Mouse (Mus musculus) hindbrain, postnatal 0 days (tissue): ENCODE measurements around the gene Tmem259. TPM values are rescaled to one million over a fixed set of nuclear protein-coding genes. Genes with fewer than 3 reads are reported as not detected.

Experiments used
- ATAC-seq: fragments of 200-750 bp; cut with Nextera tagmentation; 2 replicates; pipeline ENCODE4 v1.8.0; 2017; ENCODE audit warnings: mild to moderate bottlenecking, moderate TSS enrichment, moderate library complexity
- DNase-seq: peaks from one replicate; pipeline ENCODE4 v3.0.0-alpha.2; 2015; ENCODE audit warnings: low spot score
- H3K27ac ChIP-seq: fragments of 300-500 bp; sonication (generic); 2 replicates; pipeline ENCODE4 v1.5.1; 2014; ENCODE audit warnings: mild to moderate bottlenecking
- H3K27me3 ChIP-seq: fragments of 300-500 bp; sonication (generic); 2 replicates; pipeline ENCODE4 v1.6.1; 2014; ENCODE audit warnings: low read length, mixed read lengths; ENCODE audit not compliant: insufficient read depth
- H3K36me3 ChIP-seq: fragments of 300-500 bp; sonication (generic); 2 replicates; pipeline ENCODE4 v1.6.1; 2014; ENCODE audit warnings: low read length, mixed read lengths; ENCODE audit not compliant: insufficient read depth
- H3K4me1 ChIP-seq: fragments of 300-500 bp; sonication (generic); 2 replicates; pipeline ENCODE4 v1.6.1; 2014; ENCODE audit warnings: antibody characterized with exemption, low read length, mixed read lengths; ENCODE audit not compliant: insufficient read depth
- H3K4me2 ChIP-seq: fragments of 300-500 bp; sonication (generic); 2 replicates; pipeline ENCODE4 v1.6.1; 2014; ENCODE audit warnings: low read depth, mild to moderate bottlenecking, low read length, moderate library complexity, mixed read lengths
- H3K4me3 ChIP-seq: fragments of 300-500 bp; sonication (generic); 2 replicates; pipeline ENCODE4 v1.5.1; 2014; ENCODE audit warnings: low read length
- H3K9ac ChIP-seq: fragments of 300-500 bp; sonication (generic); replicated peaks from 2 replicates; pipeline ENCODE4 v1.6.1; 2014; ENCODE audit warnings: mild to moderate bottlenecking, low read length, moderate library complexity, mixed read lengths
- H3K9me3 ChIP-seq: fragments of 300-500 bp; sonication (generic); 2 replicates; pipeline ENCODE4 v1.6.1; 2016; ENCODE audit warnings: low read length, mixed read lengths
- CTCF ChIP-seq: IDR thresholded peaks from 2 replicates; pipeline ENCODE4 v1.5.1; 2016; ENCODE audit warnings: antibody characterized with exemption, control low read depth, low read depth
- WGBS: fragments of 180-500 bp; shearing (Covaris S2); extraction: QIAGEN DNeasy Blood & Tissue Kit; methylation state at CpG from one replicate; pipeline ENCODE4 v1.1.7; 2014; 5-methylcytosine and 5-hydroxymethylcytosine counted together
- polyA plus RNA-seq: library from polyadenylated mRNA; unstranded; fragments of >200 nt; fragmentation: Nextera tagmentation; extraction: Ambion mirVana; gene quantifications from 2 replicates; pipeline ENCODE4 v1.2.1, GENCODE M21; 2015
- total RNA-seq: library from RNA; depleted of rRNA; stranded (reverse); fragments of >200 nt; gene quantifications from 2 replicates; pipeline ENCODE4 v1.2.3, GENCODE M21; 2014

Tmem259 gene
- total and polyA plus RNA-seq, 2 experiments from 2014 or later = 25.6 to 179 TPM

DNA sequence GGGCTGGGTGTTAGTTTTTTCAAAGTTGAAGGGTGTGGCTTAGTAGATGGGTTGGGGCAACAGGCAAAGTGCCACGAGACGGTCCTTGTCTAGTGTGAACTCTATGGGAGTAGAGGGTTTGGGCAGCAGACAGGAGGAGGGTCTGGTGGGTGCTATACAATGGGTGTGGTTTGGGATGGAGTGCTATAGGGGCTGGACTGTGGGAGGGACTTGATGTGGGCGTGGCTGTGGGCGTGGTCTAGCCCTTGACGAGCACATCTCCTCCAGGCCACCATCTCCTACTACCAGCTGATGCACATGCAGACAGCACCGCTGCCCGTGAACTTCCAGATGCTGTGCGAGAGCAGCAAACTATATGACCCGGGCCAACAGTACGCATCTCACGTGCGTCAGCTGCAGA, 41.8 kb upstream of the Tmem259 start:
- Histone ChIP-seq H3K4me1 (no peaks in the 10 kb centered on the region), H3K9ac (no peak overlapping the region), H3K9me3 (no peaks in the 10 kb centered on the region), H3K4me3 (no peak overlapping the region), H3K27ac (no peak overlapping the region), H3K27me3 (no peaks in the 10 kb centered on the region), H3K36me3 (no peaks in the 10 kb centered on the region), H3K4me2 (no peak overlapping the region)
- DNase-seq = no peak
- WGBS = 61% methylated on average over 12 of the region's 12 CpGs
- no peak for TF ChIP-seq CTCF
- ATAC-seq = no peak

DNA sequence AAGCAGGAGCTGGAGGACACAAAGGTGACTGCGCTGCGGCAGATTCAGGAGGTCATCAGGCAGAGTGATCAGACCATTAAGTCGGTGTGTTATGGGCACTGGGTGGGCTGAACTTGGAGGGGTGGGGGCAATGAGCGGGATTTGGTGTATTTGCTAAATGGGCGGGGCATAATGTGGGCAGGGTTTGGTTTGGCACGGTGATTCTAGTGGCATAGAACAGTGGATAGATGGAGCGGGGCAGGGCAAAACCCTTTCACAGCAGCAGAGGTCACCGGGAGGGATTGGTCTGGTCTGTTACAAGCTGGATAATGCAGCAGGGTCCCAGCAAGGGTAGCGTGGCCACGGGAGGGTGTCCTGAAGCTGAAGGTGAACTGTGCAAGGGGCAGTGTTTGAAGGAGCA, 41.3 kb upstream of the Tmem259 start:
- DNase-seq = no peak
- no peaks in the 10 kb centered on the region for H3K4me1 ChIP-seq
- 78% methylated on average over 10 of the region's 10 CpGs for WGBS
- H3K27ac ChIP-seq = no peak overlapping the region
- H3K4me2 ChIP-seq = no peak overlapping the region
- no peak for ATAC-seq
- H3K4me3 ChIP-seq = no peak overlapping the region
- TF ChIP-seq CTCF = no peak
- no peaks in the 10 kb centered on the region for H3K36me3 ChIP-seq
- H3K27me3 ChIP-seq = no peaks in the 10 kb centered on the region
- H3K9me3 ChIP-seq = no peaks in the 10 kb centered on the region
- H3K9ac ChIP-seq = no peak overlapping the region

DNA sequence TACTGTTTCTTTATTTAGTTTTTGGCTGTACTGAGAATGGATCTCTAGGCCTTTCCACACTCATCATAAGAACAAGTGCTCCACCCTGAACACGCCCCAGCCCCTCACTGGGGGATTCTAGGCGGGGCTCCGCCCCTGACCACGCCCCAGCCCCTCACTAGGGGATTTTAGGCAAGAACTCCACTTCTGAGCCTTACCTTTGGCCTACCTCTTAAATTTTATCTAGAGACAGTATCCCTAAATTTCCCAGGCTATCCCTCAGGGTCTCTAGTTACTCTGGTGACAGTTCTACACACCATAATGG, 40.9 kb upstream of the Tmem259 start:
- no peak for TF ChIP-seq CTCF
- WGBS = 44% methylated on average over 4 of the region's 4 CpGs

DNA sequence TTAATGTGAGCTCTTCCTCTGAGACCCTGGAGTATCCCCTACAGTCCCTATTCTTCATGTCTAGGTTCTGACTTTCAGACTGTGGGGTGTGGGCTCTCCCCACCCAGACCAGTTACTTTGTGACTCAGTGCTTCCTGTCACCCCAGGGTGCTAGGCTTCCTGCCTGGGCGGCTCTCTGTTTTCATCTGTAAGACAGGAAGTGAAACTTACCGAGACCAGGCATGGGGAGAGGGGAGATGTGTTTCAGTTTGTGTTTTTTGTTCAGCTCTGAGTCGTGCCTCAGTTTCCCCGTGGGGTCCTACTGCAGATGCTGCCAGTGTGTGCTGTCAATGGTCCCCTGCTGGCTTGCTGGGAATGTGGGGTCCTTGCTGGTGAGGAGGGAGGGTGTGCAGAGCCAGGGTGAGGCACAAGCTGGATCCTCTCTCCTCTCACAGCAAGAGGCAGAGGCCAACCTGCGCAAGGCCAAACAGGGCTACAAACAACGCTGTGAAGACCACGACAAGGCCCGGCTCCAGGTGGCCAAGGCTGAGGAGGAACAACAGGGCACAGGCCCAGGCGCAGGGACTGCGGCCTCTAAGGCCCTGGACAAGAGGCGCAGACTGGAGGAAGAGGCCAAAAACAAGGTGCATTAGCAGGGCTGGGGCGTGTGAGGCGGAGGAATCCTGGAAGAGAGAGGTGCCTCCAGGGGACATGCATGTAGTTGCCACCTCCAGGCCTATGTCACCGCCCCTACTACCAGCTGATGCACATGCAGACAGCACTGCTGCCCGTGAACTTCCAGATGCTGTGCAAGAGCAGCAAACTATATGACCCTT, 40.3 kb upstream of the Tmem259 start:
- H3K27me3 ChIP-seq = no peaks in the 10 kb centered on the region; the same call in 1 of the 2 replicates
- no peaks in the 10 kb centered on the region for H3K9me3 ChIP-seq
- no peak for TF ChIP-seq CTCF
- no peak overlapping the region for H3K27ac ChIP-seq
- DNase-seq (no peak), ATAC-seq (no peak)
- H3K36me3 ChIP-seq = no peaks in the 10 kb centered on the region
- no peak overlapping the region for H3K4me2 ChIP-seq
- 69% methylated on average over 15 of the region's 15 CpGs for WGBS
- no peaks in the 10 kb centered on the region for H3K4me1 ChIP-seq
- H3K9ac ChIP-seq = no peak overlapping the region
- H3K4me3 ChIP-seq = no peak overlapping the region

More for the DNA sequence above, 40.9 kb upstream of the Tmem259 start:
- no peaks in the 10 kb centered on the region for H3K4me1 ChIP-seq
- H3K36me3 ChIP-seq = no peaks in the 10 kb centered on the region
- no peak overlapping the region for H3K4me2 ChIP-seq
- no peaks in the 10 kb centered on the region for H3K9me3 ChIP-seq
- DNase-seq (no peak), ATAC-seq (no peak)
- H3K27ac ChIP-seq = no peak overlapping the region
- no peaks in the 10 kb centered on the region; the same call in 1 of the 2 replicates for H3K27me3 ChIP-seq
- H3K9ac ChIP-seq = no peak overlapping the region
- no peak overlapping the region for H3K4me3 ChIP-seq

DNA sequence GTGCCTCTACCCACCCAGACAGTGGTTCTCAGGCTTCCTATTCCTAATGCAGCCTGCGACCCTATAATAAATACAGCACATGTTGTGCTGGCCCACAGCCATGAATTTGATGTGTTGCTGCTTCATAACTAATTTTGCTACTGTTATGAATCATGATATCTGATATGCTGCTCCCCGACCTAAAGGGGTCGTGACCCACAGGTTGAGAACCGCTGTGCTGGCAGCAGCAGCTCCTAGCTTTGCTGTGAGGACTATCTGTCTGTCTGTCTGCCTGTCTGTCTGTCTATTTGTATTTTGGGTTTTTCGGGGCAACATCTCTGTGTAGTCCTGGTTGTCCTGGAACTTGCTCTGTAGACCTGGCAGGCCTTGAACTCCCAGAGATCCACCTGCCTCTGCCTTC, 39.6 kb upstream of the Tmem259 start:
- Histone ChIP-seq H3K36me3 (no peaks in the 10 kb centered on the region), H3K9ac (no peak overlapping the region), H3K27ac (no peak overlapping the region), H3K27me3 (peaks cover under 1% of the 10 kb centered on the region; the same call in 1 of the 2 replicates), H3K4me2 (no peak overlapping the region), H3K4me1 (no peaks in the 10 kb centered on the region), H3K4me3 (no peak overlapping the region), H3K9me3 (no peaks in the 10 kb centered on the region)
- no peak for ATAC-seq
- no peak for DNase-seq
- no peak for TF ChIP-seq CTCF
- 72% methylated on average over 5 of the region's 5 CpGs for WGBS

DNA sequence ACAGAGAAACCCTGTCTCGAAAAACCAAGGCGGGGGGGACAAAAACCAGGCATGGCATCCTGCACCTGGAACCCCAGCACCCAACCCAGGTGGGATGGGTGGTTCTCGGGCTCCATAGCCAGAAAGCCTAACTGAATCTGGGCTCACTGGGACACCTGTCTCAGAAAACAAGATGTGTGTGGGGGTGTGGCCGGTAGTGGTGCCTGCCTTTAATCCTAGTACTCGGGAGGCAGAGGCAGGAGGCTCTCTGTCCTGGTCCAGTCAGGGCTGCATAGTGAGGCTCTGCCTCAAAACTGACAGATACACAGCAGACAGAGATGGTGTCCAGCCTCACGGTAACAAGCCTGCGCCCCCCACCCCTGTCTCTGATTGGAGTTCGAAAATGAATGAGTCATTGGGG, 38.7 kb upstream of the Tmem259 start:
- Histone ChIP-seq H3K27ac (no peak overlapping the region), H3K9me3 (no peaks in the 10 kb centered on the region), H3K4me3 (no peak overlapping the region), H3K4me1 (no peaks in the 10 kb centered on the region), H3K4me2 (no peak overlapping the region), H3K36me3 (no peaks in the 10 kb centered on the region), H3K27me3 (peaks cover 4% of the 10 kb centered on the region; the same call in 1 of the 2 replicates), H3K9ac (no peak overlapping the region)
- 90% methylated on average over 8 of the region's 8 CpGs for WGBS
- no peak for ATAC-seq
- no peak for DNase-seq
- TF ChIP-seq CTCF = no peak

DNA sequence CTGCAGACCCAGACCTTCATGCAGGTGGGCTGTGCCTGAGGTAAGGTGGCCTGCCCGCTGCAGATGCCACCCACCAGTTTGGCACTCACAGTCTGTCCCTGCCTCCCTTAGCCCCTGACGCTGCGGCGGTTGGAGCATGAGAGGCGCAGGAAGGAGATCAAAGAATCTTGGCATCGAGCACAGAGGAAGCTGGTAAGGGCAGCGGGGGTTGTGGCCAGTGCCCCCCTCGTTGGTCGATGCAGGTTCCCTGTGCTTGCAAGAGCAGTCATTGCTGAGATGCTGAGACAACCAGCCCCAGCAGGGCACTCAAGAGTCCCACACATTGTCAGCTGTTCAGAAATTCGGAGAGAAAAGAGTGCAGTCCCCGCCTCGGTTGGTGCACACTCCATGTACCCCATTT, 38.0 kb upstream of the Tmem259 start:
- H3K4me3 ChIP-seq = no peak overlapping the region
- H3K36me3 ChIP-seq = no peaks in the 10 kb centered on the region
- no peak overlapping the region for H3K9ac ChIP-seq
- TF ChIP-seq CTCF = no peak
- H3K4me2 ChIP-seq = no peak overlapping the region
- DNase-seq (no peak), ATAC-seq (no peak)
- no peaks in the 10 kb centered on the region for H3K9me3 ChIP-seq
- peaks cover 4% of the 10 kb centered on the region; the same call in 1 of the 2 replicates for H3K27me3 ChIP-seq
- H3K4me1 ChIP-seq = no peaks in the 10 kb centered on the region
- 87% methylated on average over 12 of the region's 12 CpGs for WGBS
- no peak overlapping the region for H3K27ac ChIP-seq
